Mouse (Mus musculus) thymus, adult 2 months (tissue): ENCODE measurements around the gene Srprb.

Experiments
- CTCF ChIP-seq: fragments of 200-500 bp; IDR thresholded peaks from 2 replicates; pipeline ENCODE4 v1.5.1; 2012; ENCODE audit warnings: mild to moderate bottlenecking, control low read depth, low read length, moderate library complexity, borderline replicate concordance; ENCODE audit not compliant: control insufficient read depth, poor library complexity, insufficient read depth; ENCODE audit errors: extremely low read depth
- POLR2A ChIP-seq: fragments of 200-500 bp; IDR thresholded peaks from 2 replicates; pipeline ENCODE4 v1.6.1; 2012; ENCODE audit warnings: mild to moderate bottlenecking, low read length, control low read depth, moderate library complexity; ENCODE audit not compliant: control insufficient read depth, poor library complexity, insufficient read depth; ENCODE audit errors: extremely low read depth

DNA sequence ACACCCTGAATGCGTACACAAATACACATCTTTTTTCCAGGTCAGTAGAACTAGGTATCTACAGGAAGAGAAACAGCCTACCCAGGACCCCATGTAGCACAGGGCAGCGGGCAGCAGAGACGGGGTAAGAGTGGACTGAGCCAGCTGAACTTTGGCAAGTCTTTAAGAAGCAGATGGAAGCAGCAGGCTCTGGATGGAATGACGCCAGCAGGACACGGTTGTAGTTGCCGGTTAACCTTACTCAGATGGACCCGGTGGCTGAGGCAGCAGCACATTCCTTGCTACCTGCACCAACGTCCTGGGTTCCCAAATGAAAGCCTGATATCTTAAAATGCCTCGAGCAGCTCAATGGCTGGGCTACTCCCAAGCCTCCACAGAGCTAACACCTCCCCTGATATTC lies 15.2 kb downstream of the Srprb start:
- no peak for TF ChIP-seq CTCF
- TF ChIP-seq POLR2A = no peak
